Mouse (Mus musculus): ENCODE data around the gene Haus6. TPM values are rescaled to one million over a fixed set of nuclear protein-coding genes. Genes with fewer than 3 reads are reported as not detected.

Gene Haus6
- polyA plus RNA-seq, 1 experiment from 2014 or later, result 21.2 TPM

Other genes with a start within 250 kb of the Haus6 start
- not detected in 2 replicates for gene Saxo1, start 53.7 kb downstream of the Haus6 start, polyA plus RNA-seq (2016; fragmentation: Nextera tagmentation; extraction: Ambion mirVana)
- gene Rraga, start 36.4 kb downstream of the Haus6 start, polyA plus RNA-seq (2016; fragmentation: Nextera tagmentation; extraction: Ambion mirVana), result 32.2 and 50.4 TPM in 2 replicates
- 74.0 and 90.7 TPM in 2 replicates for gene Plin2, start 58.0 kb upstream of the Haus6 start, polyA plus RNA-seq (2016; fragmentation: Nextera tagmentation; extraction: Ambion mirVana)
- 4.6 and 6.7 TPM in 2 replicates for gene Dennd4c, start 136.5 kb upstream of the Haus6 start, polyA plus RNA-seq (2016; fragmentation: Nextera tagmentation; extraction: Ambion mirVana)
- 492 and 664 TPM in 2 replicates for gene Rps6, start 245.4 kb upstream of the Haus6 start, polyA plus RNA-seq (2016; fragmentation: Nextera tagmentation; extraction: Ambion mirVana)

Measured in heart, embryonic 10.5 days (tissue).